Mouse (Mus musculus) MN1 (cell line): ENCODE data around the gene 4930512M02Rik.

Experiments
- DNase-seq: peaks from one replicate; pipeline ENCODE4 v3.0.0-alpha.2; 2016; ENCODE audit warnings: low spot score

4930512M02Rik gene

GRCm38 (mm10) chr11:11564266-11565044 is 63.2 kb downstream of the 4930512M02Rik start:
- DNase-seq = no peak

- no peak for DNase-seq
Measured at GRCm38 (mm10) chr11:11561118-11561517, 66.5 kb downstream of the 4930512M02Rik start.

- DNase-seq = no peak
Measured at GRCm38 (mm10) chr11:11559099-11559686, 68.4 kb downstream of the 4930512M02Rik start.

GRCm38 (mm10) chr11:11558662-11559061 is 69.0 kb downstream of the 4930512M02Rik start:
- no peak for DNase-seq

- no peak for DNase-seq
Measured at GRCm38 (mm10) chr11:11557173-11557967, 70.3 kb downstream of the 4930512M02Rik start.

GRCm38 (mm10) chr11:11556186-11556585 is 71.4 kb downstream of the 4930512M02Rik start:
- DNase-seq = no peak

GRCm38 (mm10) chr11:11555563-11555962 is 72.1 kb downstream of the 4930512M02Rik start:
- no peak for DNase-seq

- DNase-seq = no peak
Measured at GRCm38 (mm10) chr11:11547597-11548240, 79.9 kb downstream of the 4930512M02Rik start.

GRCm38 (mm10) chr11:11546903-11547511 is 80.6 kb downstream of the 4930512M02Rik start:
- no peak for DNase-seq

GRCm38 (mm10) chr11:11545948-11546347 is 81.7 kb downstream of the 4930512M02Rik start:
- DNase-seq = no peak
